Mouse (Mus musculus) E14TG2a.4 (cell line): ENCODE measurements around the gene Cul3.

Experiments
- H3K27me3 ChIP-seq: 2 replicates; pipeline ENCODE4 v1.6.1; 2014; ENCODE audit warnings: low read length, control low read depth; ENCODE audit not compliant: insufficient read depth
- H3K36me3 ChIP-seq: 2 replicates; pipeline ENCODE4 v1.6.1; 2014; ENCODE audit warnings: low read length, control low read depth; ENCODE audit not compliant: insufficient read depth
- H3K4me1 ChIP-seq: replicated peaks from 2 replicates; pipeline ENCODE4 v1.6.1; 2014; ENCODE audit warnings: low read depth, low read length, control low read depth
- H3K4me3 ChIP-seq: replicated peaks from 2 replicates; pipeline ENCODE4 v1.5.1; 2014; ENCODE audit warnings: mild to moderate bottlenecking, low read length
- H3K9me3 ChIP-seq: 2 replicates; pipeline ENCODE4 v1.6.1; 2014; ENCODE audit warnings: low read length, control low read depth
- CTCF ChIP-seq: conservative IDR thresholded peaks from 2 replicates; pipeline ENCODE4 v1.5.1; 2014; ENCODE audit warnings: low read length
- NANOG ChIP-seq: IDR thresholded peaks from 2 replicates; pipeline ENCODE4 v1.6.1; 2014; ENCODE audit warnings: borderline replicate concordance, low read length, mixed read lengths
- POU5F1 ChIP-seq: IDR thresholded peaks from 2 replicates; pipeline ENCODE4 v1.6.1; 2014; ENCODE audit warnings: low read length, borderline replicate concordance

Cul3 gene

GRCm38 (mm10) chr1:80224839-80225412 lies 115.4 kb downstream of the Cul3 start:
- Histone ChIP-seq H3K9me3 (no peaks in the 10 kb centered on the region), H3K27me3 (peaks cover 12% of the 10 kb centered on the region), H3K36me3 (no peaks in the 10 kb centered on the region), H3K4me1 (0 out of 2 replicates have a peak, but pooled peaks cover 4% of the 10 kb centered on the region), H3K4me3 (no peak overlapping the region)
- TF ChIP-seq CTCF (no peak), POU5F1 (no peak), NANOG (no peak)

GRCm38 (mm10) chr1:80221151-80221550 lies 119.1 kb downstream of the Cul3 start:
- Histone ChIP-seq H3K36me3 (no peaks in the 10 kb centered on the region), H3K4me3 (no peak overlapping the region), H3K9me3 (0 out of 2 replicates have a peak, but pooled peaks cover 5% of the 10 kb centered on the region), H3K27me3 (no peaks in the 10 kb centered on the region), H3K4me1 (peaks cover 12% of the 10 kb centered on the region; the same call in 1 of the 2 replicates)
- TF ChIP-seq NANOG (no peak), POU5F1 (no peak), CTCF (no peak)

GRCm38 (mm10) chr1:80218268-80218667 lies 122.0 kb downstream of the Cul3 start, which contains the start of gene Fam124b:
Gene Fam124b (minus strand): TSS chr1:80218473.
- Histone ChIP-seq H3K9me3 (0 out of 2 replicates have a peak, but pooled peaks cover 5% of the 10 kb centered on the region), H3K27me3 (no peaks in the 10 kb centered on the region), H3K4me3 (no peak within 1 kb of the TSS), H3K36me3 (no peaks in the 10 kb centered on the region), H3K4me1 (peaks cover 12% of the 10 kb centered on the region; the same call in 1 of the 2 replicates)
- TF ChIP-seq CTCF (no peak), POU5F1 (no peak), NANOG (no peak)
